Mouse (Mus musculus): ENCODE results near the gene Gp1ba.

Gp1ba gene

GRCm38 (mm10) chr11:70654198-70654922 is 15.4 kb downstream of the Gp1ba start, which contains the start of gene Pfn1:
Gene Pfn1, minus strand, starts transcription at chr11:70654644.
- DNase-seq: peak; percentile 84

- DNase-seq: peak; percentile 87
Observed at GRCm38 (mm10) chr11:70654923-70655570, 16.1 kb downstream of the Gp1ba start.

- peak; percentile 74 for DNase-seq
Observed at GRCm38 (mm10) chr11:70655571-70656455, 16.9 kb downstream of the Gp1ba start.

GRCm38 (mm10) chr11:70656456-70656927 is 17.6 kb downstream of the Gp1ba start:
- DNase-seq: peak; percentile 70

GRCm38 (mm10) chr11:70656964-70657363 is 18.0 kb downstream of the Gp1ba start, which contains the start of gene Eno3:
Gene Eno3, plus strand, starts transcription at chr11:70657202.
- peak; percentile 65 for DNase-seq

GRCm38 (mm10) chr11:70657573-70657972 is 18.7 kb downstream of the Gp1ba start:
- peak; percentile 40 for DNase-seq

- DNase-seq: no peak
Observed at GRCm38 (mm10) chr11:70657991-70658390, 19.1 kb downstream of the Gp1ba start.

GRCm38 (mm10) chr11:70658521-70658920 is 19.6 kb downstream of the Gp1ba start:
- DNase-seq: no peak

- no peak for DNase-seq
Observed at GRCm38 (mm10) chr11:70658942-70659341, 20.0 kb downstream of the Gp1ba start.

- no peak for DNase-seq
Observed at GRCm38 (mm10) chr11:70660571-70660970, 21.6 kb downstream of the Gp1ba start.

- DNase-seq: no peak
Observed at GRCm38 (mm10) chr11:70663101-70663500, 24.2 kb downstream of the Gp1ba start.

- DNase-seq: no peak
Observed at GRCm38 (mm10) chr11:70663957-70664356, 25.0 kb downstream of the Gp1ba start.

- no peak for DNase-seq
Observed at GRCm38 (mm10) chr11:70664741-70665140, 25.8 kb downstream of the Gp1ba start.

GRCm38 (mm10) chr11:70666687-70667086 is 27.8 kb downstream of the Gp1ba start:
- peak; percentile 49 for DNase-seq

GRCm38 (mm10) chr11:70667271-70668150 is 28.6 kb downstream of the Gp1ba start:
- peak; percentile 36 for DNase-seq

GRCm38 (mm10) chr11:70668335-70668770 is 29.4 kb downstream of the Gp1ba start:
- no peak for DNase-seq

- DNase-seq: peak; percentile 100
Observed at GRCm38 (mm10) chr11:70668771-70669505, 30.0 kb downstream of the Gp1ba start, which contains the start of gene Spag7. Gene Spag7, minus strand, starts transcription at chr11:70669416.

GRCm38 (mm10) chr11:70669582-70670345 is 30.8 kb downstream of the Gp1ba start:
- DNase-seq: peak; percentile 87

GRCm38 (mm10) chr11:70670483-70670882 is 31.6 kb downstream of the Gp1ba start:
- DNase-seq: no peak

GRCm38 (mm10) chr11:70671333-70672047 is 32.6 kb downstream of the Gp1ba start:
- DNase-seq: peak; percentile 35
